Mouse (Mus musculus): ENCODE measurements around the gene Cldn22.

Gene Cldn22

DNA sequence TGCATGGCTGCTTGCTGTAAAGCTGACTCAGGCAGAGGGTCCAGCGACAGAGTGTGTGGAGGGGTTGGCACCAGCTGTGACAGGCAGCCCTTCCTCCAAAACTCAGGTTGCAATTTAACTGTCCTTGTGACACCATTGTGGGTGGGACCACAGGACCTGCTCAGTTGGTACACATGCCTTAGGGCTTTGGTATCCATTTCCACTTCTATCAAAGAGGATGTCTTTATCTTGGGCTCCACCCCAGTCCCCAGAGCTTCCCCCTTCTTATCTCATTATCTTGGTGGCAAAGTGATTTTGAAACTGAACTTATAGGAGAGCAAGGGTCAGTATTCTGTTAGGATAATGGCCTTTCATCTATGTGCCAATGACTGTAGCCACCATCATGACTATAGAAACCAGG lies 9.7 kb downstream of the Cldn22 start:
- DNase-seq (ENCODE audit: low spot score) = no peak

DNA sequence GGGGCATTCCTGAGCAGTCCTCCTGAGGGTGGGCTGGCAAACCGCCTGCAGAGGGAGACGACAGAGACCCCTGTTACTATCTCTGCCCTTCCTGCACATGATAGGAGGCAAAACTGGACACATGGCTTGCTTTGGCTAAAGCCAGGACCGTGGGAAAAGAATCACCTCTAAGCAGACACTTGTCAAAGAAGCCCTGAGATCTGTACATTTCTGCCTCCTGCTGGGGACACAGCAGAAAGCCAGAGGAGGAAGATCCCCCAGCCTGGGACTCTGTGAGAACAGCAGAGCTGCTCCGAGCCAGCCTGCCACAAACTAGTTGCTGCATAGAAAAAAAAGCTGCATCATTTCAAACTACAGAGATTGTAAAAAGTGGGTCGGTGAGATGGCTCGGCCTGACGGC lies 18.8 kb downstream of the Cldn22 start:
- no peak for DNase-seq (ENCODE audit: low spot score)

- no peak for DNase-seq (ENCODE audit: low spot score)
Observed at GRCm38 (mm10) chr8:47843651-47844050, 19.4 kb downstream of the Cldn22 start.

- no peak for DNase-seq (ENCODE audit: low spot score)
Observed at GRCm38 (mm10) chr8:47845956-47846355, 21.7 kb downstream of the Cldn22 start.

GRCm38 (mm10) chr8:47847161-47847560 lies 22.9 kb downstream of the Cldn22 start:
- DNase-seq (ENCODE audit: low spot score) = no peak

DNA sequence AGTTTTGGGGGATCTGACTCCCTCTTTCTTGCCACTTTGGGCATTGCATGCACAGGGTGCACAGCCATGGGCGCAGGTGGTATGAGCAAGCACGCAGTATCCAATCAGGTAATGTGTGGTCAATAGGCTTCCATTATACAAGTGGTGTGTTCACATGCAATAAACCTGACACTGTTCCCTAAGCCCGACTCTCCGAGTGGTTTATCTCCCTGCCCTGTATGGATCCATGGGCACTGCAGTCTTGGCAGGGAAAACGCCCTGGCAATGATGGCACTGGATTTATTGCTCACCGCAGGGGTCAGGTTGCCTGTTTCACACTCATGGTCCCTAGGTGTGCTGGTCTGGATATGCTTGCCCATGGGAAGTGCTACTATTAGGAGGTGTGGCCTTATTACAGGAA lies 23.6 kb downstream of the Cldn22 start:
- no peak for DNase-seq (ENCODE audit: low spot score)

- DNase-seq (ENCODE audit: low spot score) = no peak
Observed at GRCm38 (mm10) chr8:47849842-47850241, 25.6 kb downstream of the Cldn22 start.

- no peak for DNase-seq (ENCODE audit: low spot score)
Observed at GRCm38 (mm10) chr8:47851824-47852502, 27.7 kb downstream of the Cldn22 start.

GRCm38 (mm10) chr8:47852737-47853136 lies 28.5 kb downstream of the Cldn22 start:
- peak; percentile 4 for DNase-seq (ENCODE audit: low spot score)

DNA sequence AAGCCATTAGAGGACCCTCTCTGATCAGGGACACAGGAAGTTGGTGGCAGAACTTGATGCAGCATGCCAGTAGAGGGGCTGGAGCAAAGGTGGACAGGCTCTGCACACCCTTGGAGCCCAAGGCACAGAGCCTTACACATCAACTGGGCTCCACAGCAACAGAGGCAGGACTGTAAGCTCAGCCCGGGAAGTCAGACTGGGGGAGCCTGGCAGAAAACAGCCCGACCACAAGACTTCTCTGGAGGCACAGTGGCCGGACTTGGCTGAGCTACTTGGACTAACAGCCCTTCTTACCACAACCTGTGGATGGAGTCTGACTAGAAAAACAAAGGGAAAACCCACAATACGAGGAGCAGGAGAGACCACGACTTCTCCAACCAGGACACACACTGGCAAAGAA lies 29.1 kb downstream of the Cldn22 start:
- DNase-seq (ENCODE audit: low spot score) = no peak

- DNase-seq (ENCODE audit: low spot score) = no peak
Observed at GRCm38 (mm10) chr8:47859259-47859658, 35.0 kb downstream of the Cldn22 start.

DNA sequence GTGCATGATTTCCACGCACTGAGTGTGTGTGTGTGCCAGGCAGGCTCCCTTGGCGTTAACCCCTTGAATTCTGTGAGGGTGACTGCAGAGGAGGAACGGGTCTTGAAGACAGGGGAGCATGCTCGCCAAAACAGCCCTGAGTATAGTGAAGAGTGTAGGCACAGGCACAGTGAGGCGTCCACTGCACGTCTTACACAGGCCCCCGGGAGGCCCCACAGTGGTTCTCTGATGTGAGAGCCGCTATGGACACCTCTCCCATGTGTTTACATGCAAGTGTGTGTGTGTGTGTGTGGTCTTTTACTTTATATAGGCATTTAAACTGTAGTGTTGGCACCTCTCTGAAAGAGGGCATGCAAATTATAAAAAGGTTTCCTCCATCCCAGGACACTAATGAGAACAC lies 42.3 kb downstream of the Cldn22 start:
- DNase-seq (ENCODE audit: low spot score) = no peak

- DNase-seq (ENCODE audit: low spot score) = peak; percentile 56
Observed at GRCm38 (mm10) chr8:47867067-47867466, 42.8 kb downstream of the Cldn22 start.

DNA sequence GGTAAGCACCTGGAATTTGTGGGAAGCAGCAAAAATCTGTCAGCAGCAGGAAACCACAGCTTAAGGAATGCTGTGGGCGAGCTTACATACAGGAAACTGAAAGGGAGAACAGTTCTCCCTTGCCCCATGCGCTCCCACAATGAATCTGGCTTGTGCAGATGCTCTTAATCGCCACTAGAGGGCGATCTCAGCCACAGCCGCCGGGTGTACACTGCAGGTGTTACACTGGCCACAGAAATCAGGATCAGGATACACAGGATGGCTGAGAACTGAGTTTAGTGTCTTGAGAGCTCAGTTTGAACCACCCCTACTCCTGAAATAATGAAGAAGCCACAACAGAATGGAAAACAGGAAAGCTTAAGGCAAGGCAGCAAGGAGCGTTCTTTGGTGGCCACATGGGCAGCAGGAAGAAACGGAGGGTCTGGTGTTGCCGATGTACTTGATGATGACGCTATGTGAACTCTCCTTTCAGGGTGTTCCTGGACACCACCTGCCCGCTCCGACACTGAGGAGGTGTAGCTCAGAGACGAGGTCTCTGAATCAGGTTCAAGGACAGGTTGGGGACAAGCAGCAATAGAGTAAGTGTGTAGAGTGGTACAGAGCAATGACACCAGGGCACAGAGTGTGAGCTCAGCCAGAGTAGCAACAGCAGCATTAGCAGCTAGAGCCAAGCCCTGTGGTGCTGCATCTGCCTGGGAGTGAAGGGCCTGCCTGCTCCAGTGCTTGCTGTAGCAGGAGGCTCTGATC lies 48.3 kb downstream of the Cldn22 start:
- DNase-seq (ENCODE audit: low spot score) = no peak

DNA sequence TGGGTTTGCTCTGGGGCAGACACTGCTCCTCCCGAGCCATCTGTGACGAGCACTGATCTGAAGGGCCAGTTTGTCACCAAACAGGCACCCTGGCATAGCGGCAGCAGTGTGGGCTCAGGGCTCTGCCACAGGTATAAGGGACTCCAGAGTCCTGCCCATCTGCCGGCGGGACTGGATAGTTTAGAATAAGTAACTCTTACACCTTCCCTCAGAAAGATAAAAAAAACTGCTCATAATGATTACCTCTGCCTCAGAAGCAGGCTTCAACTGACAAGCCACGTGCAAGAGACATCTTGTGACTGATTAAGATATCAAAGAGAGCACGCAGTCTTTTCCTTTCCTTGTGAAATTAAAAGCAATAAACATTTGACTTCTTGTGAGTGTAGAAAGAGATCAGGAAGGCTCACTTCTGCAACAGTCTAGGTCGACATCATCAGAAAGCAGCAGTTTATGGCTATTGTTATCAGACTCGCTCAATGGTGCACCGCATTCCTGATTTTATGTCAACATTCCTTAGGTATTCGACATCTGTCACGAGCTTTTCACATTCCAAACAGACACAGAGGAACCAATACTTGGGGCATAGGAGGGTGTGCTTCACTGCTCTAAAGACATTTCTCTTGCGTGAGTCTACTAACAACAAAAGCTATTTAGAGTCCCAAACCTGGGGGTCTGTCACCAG lies 50.4 kb downstream of the Cldn22 start:
- no peak for DNase-seq (ENCODE audit: low spot score)
